Mouse (Mus musculus): ENCODE measurements at regions not wholly inside any gene's neighbourhood (a gene's known extent, or its start where the extent isn't known, plus 50 kb on each side); places are given as distances from the start of the nearest gene placed in this dataset.

DNA sequence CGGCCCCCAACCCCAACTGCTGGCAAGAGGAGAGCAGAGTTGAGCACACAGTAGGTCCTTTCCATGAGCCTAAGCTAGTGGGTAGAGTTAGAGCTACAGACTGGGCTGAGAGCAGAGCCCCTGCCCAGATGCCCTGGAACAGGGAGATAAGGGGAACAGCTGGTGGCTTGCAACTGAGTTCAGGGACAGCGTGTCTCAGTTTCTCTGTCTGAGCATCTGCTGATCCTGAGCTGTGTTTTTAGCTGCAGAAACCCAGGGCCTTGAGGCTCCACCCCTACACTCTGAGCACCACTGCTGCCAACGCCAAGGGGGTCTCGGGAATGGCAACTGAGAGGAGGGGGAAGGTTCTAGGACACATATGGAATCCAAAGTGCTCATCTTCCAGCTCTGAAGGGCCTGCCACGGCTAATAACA is 82.4 kb downstream of the 1700001O22Rik start:
- peak; percentile 94 for TF ChIP-seq ZKSCAN1 (IDR thresholded peaks at IDR 0.05; ENCODE audit: low read depth, low read length)
- TF ChIP-seq MEF2A (IDR thresholded peaks at IDR 0.05; ENCODE audit: extremely low read depth, insufficient replicate concordance, low read depth, low read length, poor library complexity, severe bottlenecking) = no peak
- no peak for TF ChIP-seq MAFK (IDR thresholded peaks at IDR 0.05; ENCODE audit: borderline replicate concordance, low read depth, low read length)
- TF ChIP-seq NRF1 (IDR thresholded peaks at IDR 0.05; ENCODE audit: insufficient read depth, low read depth, low read length, poor library complexity, severe bottlenecking) = no peak
- TF ChIP-seq KAT2A (conservative IDR thresholded peaks at IDR 0.05; ENCODE audit: low read depth, low read length) = no peak
- TF ChIP-seq POLR2A (IDR thresholded peaks at IDR 0.05; ENCODE audit: control insufficient read depth in 1 of 2, insufficient read depth in 1 of 2, low read depth in 1 of 2, low read length in 2 of 2, poor library complexity in 1 of 2) = no peak
- TF ChIP-seq BHLHE40 (IDR thresholded peaks at IDR 0.05; ENCODE audit: borderline replicate concordance, low read depth, low read length) = no peak
- no peak for TF ChIP-seq CTCF (IDR thresholded peaks at IDR 0.05 in 2 of 3, conservative IDR thresholded peaks at IDR 0.05 in 1 of 3; ENCODE audit: control insufficient read depth in 1 of 3, insufficient read depth in 1 of 3, low read depth in 2 of 3, low read length in 3 of 3, poor library complexity in 1 of 3, severe bottlenecking in 1 of 3)
- no peak for TF ChIP-seq EP300 (IDR thresholded peaks at IDR 0.05; ENCODE audit: low read depth in 1 of 2, low read length in 2 of 2)
- no peak for TF ChIP-seq USF1 (IDR thresholded peaks at IDR 0.05; ENCODE audit: low read depth, low read length)
- TF ChIP-seq ETS1 (IDR thresholded peaks at IDR 0.05; ENCODE audit: low read depth, low read length) = no peak
